Mouse (Mus musculus) E14TG2a.4 (cell line): ENCODE measurements around the gene Ostf1.
A peak's percentile ranks its signal among the peaks of the same experiment; 100 is the strongest.

Experiments used
- H3K27me3 ChIP-seq: 2 replicates; pipeline ENCODE4 v1.6.1; 2014; ENCODE audit warnings: low read length, control low read depth; ENCODE audit not compliant: insufficient read depth
- H3K36me3 ChIP-seq: 2 replicates; pipeline ENCODE4 v1.6.1; 2014; ENCODE audit warnings: low read length, control low read depth; ENCODE audit not compliant: insufficient read depth
- H3K4me1 ChIP-seq: replicated peaks from 2 replicates; pipeline ENCODE4 v1.6.1; 2014; ENCODE audit warnings: low read depth, low read length, control low read depth
- H3K4me3 ChIP-seq: replicated peaks from 2 replicates; pipeline ENCODE4 v1.5.1; 2014; ENCODE audit warnings: mild to moderate bottlenecking, low read length
- H3K9me3 ChIP-seq: 2 replicates; pipeline ENCODE4 v1.6.1; 2014; ENCODE audit warnings: low read length, control low read depth
- CTCF ChIP-seq: conservative IDR thresholded peaks from 2 replicates; pipeline ENCODE4 v1.5.1; 2014; ENCODE audit warnings: low read length
- NANOG ChIP-seq: IDR thresholded peaks from 2 replicates; pipeline ENCODE4 v1.6.1; 2014; ENCODE audit warnings: borderline replicate concordance, low read length, mixed read lengths
- POU5F1 ChIP-seq: IDR thresholded peaks from 2 replicates; pipeline ENCODE4 v1.6.1; 2014; ENCODE audit warnings: low read length, borderline replicate concordance

Ostf1 gene

DNA sequence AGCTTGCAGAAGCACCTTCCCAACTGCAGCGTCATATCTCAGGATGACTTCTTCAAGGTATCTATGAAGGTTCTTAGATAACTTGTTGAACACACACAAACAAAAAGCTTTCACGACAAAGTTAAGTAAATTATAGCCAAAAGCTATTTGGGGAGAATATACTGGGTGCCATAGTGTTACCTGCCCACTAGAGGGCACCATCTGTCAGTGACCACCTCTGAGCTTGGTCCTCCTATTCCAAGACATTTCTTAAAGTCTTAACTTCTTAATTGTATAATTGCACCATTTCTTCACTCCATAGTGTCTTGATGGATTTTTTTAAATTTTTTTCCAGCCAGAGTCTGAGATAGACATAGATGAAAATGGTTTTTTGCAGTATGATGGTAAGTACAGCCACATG lies 7.9 kb upstream of the Ostf1 start:
- Histone ChIP-seq H3K4me1 (no peaks in the 10 kb centered on the region), H3K4me3 (no peak overlapping the region), H3K27me3 (no peaks in the 10 kb centered on the region), H3K9me3 (no peaks in the 10 kb centered on the region), H3K36me3 (no peaks in the 10 kb centered on the region)
- TF ChIP-seq CTCF (peak; percentile 90), NANOG (no peak)

DNA sequence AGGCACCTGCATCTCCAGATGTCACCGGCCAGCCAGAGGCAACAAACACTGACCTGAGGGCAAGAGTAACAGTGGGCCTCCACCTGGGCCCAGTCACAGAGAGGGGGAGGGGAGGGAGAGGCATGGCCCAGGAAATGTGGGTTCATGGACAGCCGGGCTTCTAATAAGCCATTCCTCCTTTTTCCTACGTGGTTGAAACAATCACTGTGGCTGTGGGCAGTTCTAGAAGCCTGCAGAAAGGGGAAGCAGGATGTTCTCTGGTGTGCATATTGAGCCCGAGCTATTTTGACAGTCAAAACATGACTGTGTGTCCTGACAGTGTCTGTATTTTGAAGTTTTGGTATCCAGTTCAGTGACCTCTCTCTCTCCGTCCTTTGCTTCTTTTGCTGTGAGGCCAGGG lies 7.3 kb upstream of the Ostf1 start:
- H3K4me1 ChIP-seq: no peaks in the 10 kb centered on the region
- no peaks in the 10 kb centered on the region for H3K27me3 ChIP-seq
- no peak for TF ChIP-seq CTCF
- TF ChIP-seq POU5F1: no peak
- no peak for TF ChIP-seq NANOG
- no peaks in the 10 kb centered on the region for H3K36me3 ChIP-seq
- no peaks in the 10 kb centered on the region for H3K9me3 ChIP-seq
- no peak overlapping the region for H3K4me3 ChIP-seq

DNA sequence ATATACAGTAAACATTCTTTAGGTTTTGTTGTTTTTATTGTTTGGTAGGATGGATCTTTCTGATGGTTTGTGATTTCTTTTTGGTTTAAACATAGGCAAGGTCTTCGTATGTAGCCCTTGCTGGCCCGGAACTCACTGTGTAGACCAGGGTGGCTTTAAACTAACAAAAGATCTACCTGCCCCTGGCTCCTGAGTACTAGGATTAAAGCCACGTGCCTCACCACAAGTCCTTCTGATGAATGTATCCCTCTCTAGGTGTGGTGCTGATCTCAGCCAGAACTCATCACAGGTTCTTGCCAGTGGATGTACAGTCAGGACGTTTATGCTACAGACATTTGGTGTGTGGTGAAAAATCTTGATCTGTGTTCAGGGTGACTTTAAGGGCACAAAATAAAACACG lies 6.3 kb upstream of the Ostf1 start:
- no peaks in the 10 kb centered on the region for H3K4me1 ChIP-seq
- H3K9me3 ChIP-seq: no peaks in the 10 kb centered on the region
- no peaks in the 10 kb centered on the region for H3K36me3 ChIP-seq
- no peaks in the 10 kb centered on the region for H3K27me3 ChIP-seq
- no peak overlapping the region for H3K4me3 ChIP-seq
- TF ChIP-seq NANOG: no peak
- TF ChIP-seq CTCF: no peak
- no peak for TF ChIP-seq POU5F1

DNA sequence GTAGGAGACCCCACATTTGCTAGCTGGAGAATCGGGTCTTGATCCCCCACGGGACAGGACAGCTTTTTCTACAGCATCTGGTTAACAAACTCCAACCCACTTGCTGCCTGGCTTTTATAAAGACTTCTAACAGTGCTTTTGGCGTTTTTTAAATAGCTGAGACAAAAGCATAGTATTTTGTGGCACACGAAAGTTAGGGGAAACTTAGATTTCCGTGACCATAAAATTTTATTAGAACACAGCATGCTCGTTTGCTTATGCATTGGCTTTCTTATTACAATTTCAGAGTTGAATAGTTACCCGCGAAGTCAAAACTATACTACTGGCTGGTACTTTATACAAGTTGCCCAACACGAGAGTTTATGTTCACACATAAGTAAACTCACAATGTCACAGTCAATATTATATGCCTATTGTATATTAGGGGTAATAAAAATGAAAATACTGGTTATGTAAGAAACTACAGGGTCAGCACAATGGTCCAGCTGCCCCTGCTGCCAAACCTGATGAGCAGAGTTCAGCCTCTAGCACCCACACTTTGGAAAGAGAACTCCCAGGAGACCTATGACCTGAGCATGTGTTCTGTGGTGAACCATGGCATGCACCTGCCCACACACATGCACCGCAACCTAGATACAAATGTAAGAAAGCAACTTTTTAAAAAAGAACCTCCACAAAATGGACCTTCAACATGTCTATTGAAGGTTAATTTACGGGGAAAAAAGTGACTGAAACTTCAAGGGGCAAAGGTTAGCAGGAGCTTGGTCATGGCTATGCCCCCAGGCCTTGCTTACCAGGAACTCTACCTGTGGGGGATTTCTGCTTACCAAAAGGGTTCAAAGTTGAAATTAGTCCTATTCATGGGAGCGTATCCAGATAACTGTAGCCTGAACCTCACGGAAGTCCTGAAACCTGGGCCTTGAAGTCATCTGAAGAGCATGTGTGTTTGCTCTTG lies 885 bp upstream of the Ostf1 start:
- H3K4me3 ChIP-seq: peak overlapping the region; percentile 96
- H3K9me3 ChIP-seq: no peaks in the 10 kb centered on the region
- no peaks in the 10 kb centered on the region for H3K36me3 ChIP-seq
- TF ChIP-seq POU5F1 (no peak), CTCF (no peak), NANOG (no peak)
- no peaks in the 10 kb centered on the region for H3K27me3 ChIP-seq
- peaks cover 40% of the 10 kb centered on the region for H3K4me1 ChIP-seq

DNA sequence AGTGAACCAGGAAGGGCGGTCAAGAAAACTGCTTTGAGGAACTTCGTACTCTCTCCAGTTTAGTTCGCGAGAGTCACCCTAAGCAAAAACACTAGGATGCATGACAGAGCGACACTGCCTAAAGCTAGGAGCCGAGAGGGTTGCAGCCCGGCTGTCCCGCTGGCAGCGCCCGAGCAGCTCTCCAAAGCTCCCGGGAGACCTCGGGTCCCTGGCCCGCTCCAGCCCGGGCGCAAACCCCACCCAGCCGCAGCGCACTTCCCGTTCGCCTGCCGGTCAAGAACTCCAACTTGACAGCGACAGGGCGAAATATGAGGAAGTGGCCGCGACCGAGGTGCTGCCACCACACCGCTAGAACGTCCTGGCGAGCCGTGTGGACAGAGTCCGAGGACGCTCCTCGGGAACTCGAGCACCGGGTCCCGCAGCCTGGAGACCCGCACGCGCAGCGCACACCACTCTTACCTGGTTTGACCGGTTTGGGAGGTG lies 421 bp downstream of the Ostf1 start:
- Histone ChIP-seq H3K9me3 (no peaks in the 10 kb centered on the region), H3K27me3 (no peaks in the 10 kb centered on the region), H3K4me1 (peaks cover 50% of the 10 kb centered on the region), H3K36me3 (no peaks in the 10 kb centered on the region), H3K4me3 (peak overlapping the region; percentile 96)
- TF ChIP-seq NANOG (no peak), CTCF (no peak), POU5F1 (no peak)

DNA sequence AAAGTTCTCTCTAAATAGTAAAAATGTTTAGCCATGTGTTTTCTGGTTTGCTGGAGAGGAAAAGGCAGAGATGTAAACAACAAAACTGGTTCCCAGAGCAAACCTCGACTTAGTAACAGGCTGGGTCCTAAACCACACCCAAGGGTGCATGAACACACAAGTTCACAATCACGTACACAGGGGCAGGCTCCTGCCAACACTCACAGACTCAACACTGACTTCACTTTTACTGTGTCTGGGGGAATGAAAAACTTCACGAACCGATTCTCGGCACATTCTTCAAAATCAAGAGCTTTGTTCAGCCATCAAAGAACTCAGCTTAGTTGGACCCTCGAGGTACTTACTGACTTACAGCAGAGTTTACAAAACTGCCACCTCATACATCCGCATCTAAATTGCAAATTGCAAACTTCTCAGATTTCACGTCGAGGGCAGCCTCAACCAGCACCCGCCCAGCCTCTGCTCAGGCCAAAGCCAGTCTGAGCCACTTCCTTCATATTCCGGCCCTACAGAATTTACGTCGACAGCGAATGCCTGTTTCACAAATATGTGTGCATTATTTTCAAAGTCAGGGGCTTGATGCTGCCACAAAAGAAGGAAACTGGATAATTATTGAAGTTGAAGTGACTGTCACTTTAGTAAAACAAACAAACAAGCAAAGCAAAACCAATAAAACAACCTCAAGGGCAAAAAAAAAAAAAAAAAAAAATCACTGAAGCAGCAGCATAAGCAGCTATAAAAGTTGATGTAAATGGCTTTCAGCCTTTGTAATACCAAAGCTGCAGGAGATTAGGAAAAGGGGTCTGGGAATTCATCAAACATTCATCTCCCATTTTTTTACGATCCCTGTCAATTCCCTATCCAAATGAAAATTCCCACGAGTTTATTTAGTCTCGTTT lies 1.2 kb downstream of the Ostf1 start:
- no peaks in the 10 kb centered on the region for H3K36me3 ChIP-seq
- TF ChIP-seq POU5F1 (no peak), NANOG (no peak), CTCF (no peak)
- peak overlapping the region; percentile 96 for H3K4me3 ChIP-seq
- H3K9me3 ChIP-seq: no peaks in the 10 kb centered on the region
- H3K27me3 ChIP-seq: no peaks in the 10 kb centered on the region
- peaks cover 52% of the 10 kb centered on the region for H3K4me1 ChIP-seq

DNA sequence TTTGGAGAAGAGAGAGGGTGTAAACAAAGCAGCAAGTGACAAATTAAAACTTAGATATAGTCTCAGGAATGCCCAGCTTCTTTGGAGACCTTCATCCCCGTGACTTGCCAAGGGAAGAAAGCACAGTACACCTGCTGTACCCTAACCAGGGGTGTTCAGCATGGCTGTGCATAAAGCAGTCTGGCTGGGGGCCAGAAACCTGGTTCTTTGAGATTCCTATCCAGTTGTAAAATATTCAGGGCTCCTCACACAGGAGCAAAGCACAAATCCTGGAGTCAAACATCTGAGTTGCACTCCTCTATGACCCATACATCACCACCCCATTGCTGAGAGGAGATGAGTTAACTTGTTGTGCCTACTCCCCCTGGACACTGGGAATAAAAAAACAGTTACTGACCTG lies 2.0 kb downstream of the Ostf1 start:
- no peaks in the 10 kb centered on the region for H3K36me3 ChIP-seq
- peak overlapping the region; percentile 96; the same call in 1 of the 2 replicates for H3K4me3 ChIP-seq
- no peaks in the 10 kb centered on the region for H3K27me3 ChIP-seq
- no peak for TF ChIP-seq POU5F1
- no peak for TF ChIP-seq NANOG
- TF ChIP-seq CTCF: no peak
- H3K9me3 ChIP-seq: no peaks in the 10 kb centered on the region
- peaks cover 53% of the 10 kb centered on the region for H3K4me1 ChIP-seq

DNA sequence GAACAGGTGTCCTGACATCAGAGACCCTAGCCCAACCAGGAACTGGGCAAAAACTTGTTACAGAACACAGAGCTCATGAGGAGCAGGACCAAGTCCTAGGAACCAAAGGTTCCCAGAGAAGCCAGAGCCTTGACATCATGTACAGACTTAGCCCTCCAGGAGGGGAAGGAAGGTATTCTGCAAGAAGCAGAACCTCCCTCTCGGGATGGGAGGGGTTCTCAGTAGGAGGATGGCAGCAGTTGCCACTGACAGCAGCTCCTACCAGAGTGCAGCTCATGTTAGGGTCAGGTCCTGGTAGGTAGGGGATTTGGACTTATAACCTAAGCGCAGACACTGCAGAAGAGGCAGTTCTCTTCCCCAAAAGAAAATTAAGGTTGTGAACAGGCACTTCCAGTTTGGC lies 7.7 kb downstream of the Ostf1 start:
- no peaks in the 10 kb centered on the region for H3K9me3 ChIP-seq
- H3K4me3 ChIP-seq: no peak overlapping the region
- no peaks in the 10 kb centered on the region for H3K36me3 ChIP-seq
- H3K4me1 ChIP-seq: peaks cover 60% of the 10 kb centered on the region
- no peaks in the 10 kb centered on the region for H3K27me3 ChIP-seq
- TF ChIP-seq CTCF (no peak), NANOG (no peak), POU5F1 (no peak)

DNA sequence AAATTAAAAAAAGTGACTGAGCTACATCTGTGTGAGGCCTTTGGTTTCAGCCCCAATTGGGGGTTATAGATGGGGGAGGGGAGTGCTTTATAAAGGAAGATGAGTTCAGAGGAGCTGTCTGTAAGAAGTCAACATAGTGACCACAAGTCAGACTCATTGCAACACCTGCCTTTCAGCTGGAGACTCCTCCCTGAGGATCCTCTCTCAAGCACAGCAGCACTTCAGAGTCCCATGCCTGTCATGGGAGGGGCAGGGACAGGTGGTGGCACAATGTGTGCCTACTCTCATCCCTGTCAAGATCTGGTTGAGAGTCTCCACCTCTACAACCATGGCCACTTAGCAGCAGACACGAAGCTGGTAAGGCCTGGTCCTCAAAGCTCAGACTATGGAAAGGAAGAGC lies 11.9 kb downstream of the Ostf1 start:
- TF ChIP-seq POU5F1 (no peak), NANOG (no peak), CTCF (no peak)
- H3K36me3 ChIP-seq: no peaks in the 10 kb centered on the region
- H3K9me3 ChIP-seq: no peaks in the 10 kb centered on the region
- H3K27me3 ChIP-seq: no peaks in the 10 kb centered on the region
- peaks cover 59% of the 10 kb centered on the region for H3K4me1 ChIP-seq
- no peak overlapping the region for H3K4me3 ChIP-seq
